Mouse (Mus musculus) layer of hippocampus, postnatal 10 days (tissue): Measurements from ENCODE around the gene Mrps2. TPM values are rescaled to one million over a fixed set of nuclear protein-coding genes. Genes with fewer than 3 reads are reported as not detected.

ENCODE experiments used
- DNase-seq, 2 experiments: peaks; one replicate each; pipeline ENCODE4 v3.0.0; 2021; ENCODE audit warnings: low spot score in 2 of 2
- long read RNA-seq: library from polyadenylated mRNA; stranded (forward); transcript quantifications from one replicate; pipeline ENCODE4 v2.0.0, GENCODE M21; 2023
- total RNA-seq, 2 experiments: library from RNA; stranded (reverse); gene quantifications; 2 replicates each; pipeline ENCODE4 v1.2.3; 2021

Mrps2 gene
- 10 to 100 TPM; 37.2 to 37.4 TPM for total RNA-seq
- long read RNA-seq, transcript Mrps2-201 (4 exons, 2,080 nt), result major isoform, 19 of 26 reads
- long read RNA-seq, partial matches to known transcripts, result 7 of 26 reads
- long read RNA-seq, other reads (novel, unspliced or antisense), result 0 of 26 reads

GRCm38 (mm10) chr2:28467860-28468485 is at the start of gene Mrps2:
Mrps2 (plus strand) TSS chr2:28468066.
- peak; percentile 83 to 91 for DNase-seq

GRCm38 (mm10) chr2:28419898-28420297 is 48.0 kb upstream of the Mrps2 start:
- DNase-seq, result peak; percentile 97 to 98

GRCm38 (mm10) chr2:28423167-28423566 is 44.7 kb upstream of the Mrps2 start:
- peak; percentile 45 to 46 for DNase-seq

- DNase-seq, result no peak
Observed at GRCm38 (mm10) chr2:28427226-28427625, 40.6 kb upstream of the Mrps2 start.

GRCm38 (mm10) chr2:28430846-28431245 is 37.0 kb upstream of the Mrps2 start:
- no peak for DNase-seq

GRCm38 (mm10) chr2:28432811-28433210 is 35.1 kb upstream of the Mrps2 start:
- no peak for DNase-seq

GRCm38 (mm10) chr2:28433512-28433911 is 34.4 kb upstream of the Mrps2 start:
- DNase-seq, result no peak

GRCm38 (mm10) chr2:28435401-28435800 is 32.5 kb upstream of the Mrps2 start:
- DNase-seq, result no peak

GRCm38 (mm10) chr2:28440842-28441241 is 27.0 kb upstream of the Mrps2 start:
- DNase-seq, result no peak

- DNase-seq, result no peak
Observed at GRCm38 (mm10) chr2:28445082-28445481, 22.8 kb upstream of the Mrps2 start.

- no peak for DNase-seq
Observed at GRCm38 (mm10) chr2:28446181-28446514, 21.7 kb upstream of the Mrps2 start.

GRCm38 (mm10) chr2:28446515-28447314 is 21.2 kb upstream of the Mrps2 start, which contains the start of gene Ppp1r26:
Ppp1r26 (plus strand) TSS chr2:28446800.
- peak; percentile 34 to 66 for DNase-seq

- no peak for DNase-seq
Observed at GRCm38 (mm10) chr2:28447315-28447670, 20.6 kb upstream of the Mrps2 start.

GRCm38 (mm10) chr2:28451663-28452062 is 16.2 kb upstream of the Mrps2 start:
- DNase-seq, result no peak

GRCm38 (mm10) chr2:28453539-28453938 is 14.3 kb upstream of the Mrps2 start:
- no peak for DNase-seq

GRCm38 (mm10) chr2:28456616-28457015 is 11.2 kb upstream of the Mrps2 start:
- peak; percentile 41 to 47 for DNase-seq

- DNase-seq, result peak; percentile 75 to 77
Observed at GRCm38 (mm10) chr2:28463919-28464318, 3.9 kb upstream of the Mrps2 start.

GRCm38 (mm10) chr2:28464919-28465318 is 2.9 kb upstream of the Mrps2 start:
- DNase-seq, result no peak

GRCm38 (mm10) chr2:28465836-28466518 is 1.9 kb upstream of the Mrps2 start, which contains the start of gene 1700007K13Rik:
1700007K13Rik (minus strand) TSS chr2:28466332.
- DNase-seq, result peak; percentile 56 to 64

- no peak for DNase-seq
Observed at GRCm38 (mm10) chr2:28468486-28469225, 790 bp downstream of the Mrps2 start.

- no peak for DNase-seq
Observed at GRCm38 (mm10) chr2:28469461-28469860, 1.6 kb downstream of the Mrps2 start.
